Mouse (Mus musculus): ENCODE results near the gene Zfp704. TPM values are rescaled to one million over a fixed set of nuclear protein-coding genes. Genes with fewer than 3 reads are reported as not detected.
A peak's percentile ranks its signal among the peaks of the same experiment; 100 is the strongest.

The Zfp704 gene
- polyA plus RNA-seq, 2 experiments from 2014 or later = 0.83 to 1.0 TPM

DNA sequence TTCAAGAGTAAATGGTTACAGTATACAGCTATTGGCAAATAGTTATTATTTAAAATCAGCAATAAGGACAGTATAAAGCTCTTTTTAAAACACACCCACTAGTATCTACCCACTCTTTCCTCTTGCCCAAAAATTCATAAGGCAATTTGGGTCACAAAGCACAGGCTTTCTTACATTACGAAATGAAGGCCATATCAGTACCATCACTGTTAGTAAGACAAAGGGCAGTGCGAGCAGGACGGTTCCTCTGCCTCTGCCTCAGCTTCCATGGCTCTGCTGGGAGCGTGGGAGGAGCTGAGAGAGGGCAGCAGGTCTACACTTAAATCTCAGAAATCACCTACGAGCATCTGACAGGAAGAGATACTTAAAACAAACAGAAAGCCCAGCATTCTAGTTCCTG, 53.7 kb downstream of the Zfp704 start:
- ATAC-seq = no peak

DNA sequence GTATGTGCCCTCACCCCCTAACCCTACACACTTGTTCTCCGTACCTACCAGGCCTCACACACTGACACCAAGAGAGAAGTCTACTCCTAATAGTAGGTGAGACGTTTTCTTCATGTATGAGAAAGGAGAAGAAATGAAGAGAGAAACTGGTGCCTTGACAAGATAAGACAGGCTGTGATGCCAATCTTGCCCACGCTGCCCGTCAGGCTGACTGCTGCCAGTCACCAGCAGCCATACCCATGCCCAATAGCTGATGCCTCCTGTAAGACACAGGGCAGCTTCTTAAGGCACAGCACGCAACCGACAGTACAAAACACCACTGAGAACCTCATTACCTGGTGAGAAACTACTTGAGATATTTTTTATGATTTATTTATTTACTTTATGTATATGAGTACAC, 55.0 kb downstream of the Zfp704 start:
- ATAC-seq = no peak

DNA sequence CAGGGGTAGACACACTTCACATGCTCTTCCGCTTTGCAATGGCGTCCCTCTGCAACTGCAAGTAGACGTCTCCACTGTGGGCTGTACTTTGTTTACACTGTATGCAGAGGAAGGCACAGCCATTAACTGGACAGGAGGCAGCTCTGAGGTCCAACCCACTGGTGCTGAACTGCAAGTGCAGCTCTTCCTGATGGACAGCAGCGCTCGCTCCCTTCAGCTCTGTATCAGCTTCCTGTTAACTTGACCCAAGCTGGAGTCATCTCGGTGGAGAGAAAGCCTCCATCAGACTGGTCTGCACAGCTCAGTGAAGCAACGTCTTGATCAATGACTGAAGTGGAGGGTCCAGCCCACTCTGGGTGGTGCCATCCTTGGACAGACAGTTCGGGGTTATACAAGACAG, 57.6 kb downstream of the Zfp704 start:
- ATAC-seq = no peak

DNA sequence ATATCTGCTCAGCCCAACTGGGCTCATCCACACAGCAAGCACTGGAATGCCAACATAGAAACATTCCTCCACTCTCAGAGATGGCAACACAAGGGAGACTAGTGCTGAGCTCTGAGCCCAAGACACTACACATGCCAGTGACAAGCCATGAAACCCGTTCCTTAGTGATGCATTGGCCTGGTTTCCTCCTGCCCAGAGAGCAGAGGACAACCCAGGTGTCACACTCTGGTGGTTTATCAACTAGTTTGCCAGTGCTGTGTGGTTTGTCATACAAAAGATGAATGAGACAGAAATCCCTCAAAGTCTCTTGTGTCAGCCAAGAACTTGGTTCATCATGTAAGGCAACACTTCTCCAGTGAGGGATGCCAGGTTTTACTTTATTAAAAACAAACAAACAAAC, 59.0 kb downstream of the Zfp704 start:
- ATAC-seq = no peak

DNA sequence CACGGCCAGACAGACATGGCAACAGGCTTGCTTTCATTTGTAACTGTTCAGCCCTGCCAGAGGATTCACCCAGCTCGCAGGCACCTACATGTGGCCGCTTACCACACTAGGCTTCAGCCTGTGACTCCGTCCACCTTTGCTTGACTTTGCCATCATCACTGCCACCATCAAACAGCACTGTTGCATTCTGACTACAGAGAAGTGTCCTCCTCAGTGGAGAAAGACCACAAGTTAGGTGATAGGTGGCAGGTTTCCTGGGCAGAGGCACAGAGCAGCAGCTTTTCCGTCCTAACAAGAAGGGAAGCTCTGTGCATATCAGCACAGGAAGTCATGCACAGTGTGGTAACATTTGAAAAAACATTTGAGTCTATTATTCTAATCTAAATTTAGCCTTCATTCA, 60.1 kb downstream of the Zfp704 start:
- peak; percentile 71 for ATAC-seq

DNA sequence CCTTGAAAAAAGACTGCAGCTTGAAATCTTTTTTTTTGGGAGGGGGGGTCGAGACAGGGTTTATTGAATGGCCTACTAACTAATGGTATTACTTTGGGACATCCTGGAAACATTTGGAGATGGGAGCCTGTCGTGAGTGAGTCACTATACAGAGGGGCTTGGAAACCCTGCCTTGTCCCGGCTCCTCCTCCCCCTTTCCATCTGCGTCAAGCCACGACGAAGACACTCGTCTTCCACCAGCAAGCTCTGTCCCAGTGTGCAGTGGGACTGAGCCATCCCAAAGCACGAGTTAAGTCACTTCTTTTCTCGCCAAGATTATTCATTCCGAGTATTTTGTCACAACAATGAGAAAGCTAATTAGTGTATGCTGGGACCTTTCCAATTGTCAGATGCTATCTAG, 61.7 kb downstream of the Zfp704 start:
- no peak for ATAC-seq

DNA sequence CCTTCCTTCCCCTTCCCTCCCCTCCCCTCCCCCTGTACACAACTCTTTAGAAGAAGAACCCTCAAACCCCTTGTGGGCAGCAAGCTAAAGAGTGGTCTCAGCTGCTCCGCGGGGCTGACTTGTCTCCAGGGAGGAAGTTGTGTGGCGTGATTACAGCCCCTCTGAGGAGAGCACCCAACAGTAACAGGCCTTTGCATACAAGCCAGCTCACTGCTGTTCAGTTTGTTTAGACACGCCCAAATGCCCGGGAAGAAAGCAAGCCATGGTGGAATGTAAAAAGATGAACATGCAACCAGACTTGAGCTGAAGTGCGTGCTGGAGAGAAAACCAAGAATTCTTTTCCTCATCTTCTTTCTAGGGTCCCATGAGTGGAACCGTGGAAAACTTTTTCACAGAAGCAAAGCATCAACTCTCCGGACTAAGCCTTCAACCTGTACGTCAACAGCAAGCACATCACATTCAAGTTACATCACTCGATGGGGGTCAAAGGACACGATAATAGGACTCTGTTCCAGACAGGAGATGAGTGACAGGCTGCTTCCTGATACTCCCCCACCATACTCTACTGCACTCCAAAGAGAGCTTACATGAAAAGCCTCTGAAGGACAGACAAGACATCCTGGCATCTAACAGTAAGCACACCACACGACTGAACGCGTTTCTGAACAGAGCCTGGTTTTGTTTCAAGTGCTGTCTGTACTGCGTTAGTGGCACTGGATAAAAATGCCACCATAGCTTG, 62.8 kb downstream of the Zfp704 start:
- peak; percentile 30 for ATAC-seq

DNA sequence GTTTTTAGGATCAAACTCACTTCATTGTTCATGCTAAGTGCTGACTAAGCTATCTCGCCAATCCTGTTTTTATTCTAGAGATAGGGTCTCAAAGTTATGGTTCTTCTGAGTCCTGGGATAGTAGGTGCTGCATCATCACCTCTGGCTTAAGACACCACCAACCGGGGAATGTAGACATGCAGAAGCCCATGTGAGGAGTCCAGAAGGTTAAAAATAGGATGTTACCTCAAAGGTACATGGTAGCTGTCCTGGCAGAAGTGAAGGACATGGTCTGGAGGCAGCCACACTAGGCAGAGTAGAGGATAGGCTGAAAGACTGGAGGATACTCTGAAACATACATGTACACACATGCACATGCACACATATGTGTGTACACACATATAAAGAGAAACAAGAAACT, 65.5 kb downstream of the Zfp704 start:
- ATAC-seq = no peak

DNA sequence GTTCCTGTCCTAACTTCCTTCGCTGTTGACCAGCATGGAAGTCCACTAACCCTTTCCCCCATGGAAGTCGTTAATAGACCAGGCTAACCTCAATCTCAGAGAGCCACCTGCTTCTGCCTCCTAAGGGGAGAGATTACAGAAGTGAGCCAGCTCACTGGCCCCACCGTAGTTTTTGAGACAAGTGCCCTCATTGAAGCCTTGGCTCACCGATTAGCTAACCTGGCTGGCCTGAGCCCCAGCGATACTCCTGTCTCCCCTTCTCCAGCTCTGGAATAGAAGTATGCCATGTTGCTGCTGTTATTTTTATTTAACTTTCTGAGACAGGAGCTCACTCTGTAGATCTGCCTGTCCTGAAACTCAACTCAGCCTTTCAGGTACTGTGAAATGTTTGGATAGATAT, 66.0 kb downstream of the Zfp704 start:
- ATAC-seq = no peak

DNA sequence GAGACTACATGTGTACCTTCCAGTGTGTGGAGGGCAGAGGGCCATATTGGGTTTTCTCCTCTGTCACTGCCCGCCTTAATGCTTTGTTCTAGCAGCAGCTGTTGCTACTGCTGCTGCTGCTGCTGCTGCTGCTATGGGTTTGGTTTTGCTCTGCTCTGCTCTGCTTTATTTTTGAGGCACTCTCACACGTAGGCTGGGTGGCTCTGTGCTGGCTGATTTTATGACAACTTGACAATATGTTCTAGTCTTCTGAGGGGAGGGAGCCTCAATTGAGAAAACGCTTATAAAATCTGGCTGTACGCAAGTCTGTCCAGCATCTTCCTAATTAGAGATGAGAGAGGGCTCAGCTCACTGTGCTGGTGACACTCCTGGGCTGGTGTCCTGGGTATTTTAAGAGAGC, 66.4 kb downstream of the Zfp704 start:
- ATAC-seq = no peak

DNA sequence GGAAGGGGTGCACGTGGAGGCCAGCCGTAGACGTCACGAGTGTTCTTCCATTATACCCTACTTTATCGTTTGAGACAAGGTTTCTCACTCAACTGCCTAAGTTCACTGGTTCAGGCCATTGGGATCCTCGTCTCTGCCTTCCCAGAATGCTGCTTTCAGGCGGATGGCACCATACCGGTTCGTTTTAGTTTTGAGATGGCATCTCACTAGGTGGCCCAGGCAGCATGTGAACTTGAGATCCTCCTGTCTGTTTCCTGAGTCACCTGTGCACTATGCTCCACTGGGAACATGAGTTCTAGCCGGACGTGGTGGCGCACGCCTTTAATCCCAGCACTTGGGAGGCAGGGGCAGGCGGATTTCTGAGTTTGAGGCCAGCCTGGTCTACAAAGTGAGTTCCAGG, 68.3 kb downstream of the Zfp704 start:
- no peak for ATAC-seq

DNA sequence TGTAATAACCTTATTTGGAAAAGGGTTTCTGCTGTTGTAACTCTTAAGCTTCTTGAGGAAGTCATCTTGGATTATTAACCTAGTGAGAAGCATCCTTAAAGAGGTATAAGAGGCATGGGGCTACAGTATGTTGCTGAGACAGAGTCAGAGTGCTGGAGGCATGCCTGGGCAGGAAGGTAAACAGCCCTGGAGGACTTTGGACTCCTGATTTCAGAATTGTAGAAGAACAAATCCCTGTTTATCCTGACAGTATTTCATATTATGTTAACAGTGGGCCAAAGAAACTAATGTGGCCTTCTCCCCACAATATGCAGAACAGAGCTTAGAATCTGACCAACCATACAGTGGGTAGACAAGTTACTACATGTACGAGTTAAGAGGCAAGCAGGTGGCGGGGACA, 71.4 kb downstream of the Zfp704 start:
- no peak for ATAC-seq

DNA sequence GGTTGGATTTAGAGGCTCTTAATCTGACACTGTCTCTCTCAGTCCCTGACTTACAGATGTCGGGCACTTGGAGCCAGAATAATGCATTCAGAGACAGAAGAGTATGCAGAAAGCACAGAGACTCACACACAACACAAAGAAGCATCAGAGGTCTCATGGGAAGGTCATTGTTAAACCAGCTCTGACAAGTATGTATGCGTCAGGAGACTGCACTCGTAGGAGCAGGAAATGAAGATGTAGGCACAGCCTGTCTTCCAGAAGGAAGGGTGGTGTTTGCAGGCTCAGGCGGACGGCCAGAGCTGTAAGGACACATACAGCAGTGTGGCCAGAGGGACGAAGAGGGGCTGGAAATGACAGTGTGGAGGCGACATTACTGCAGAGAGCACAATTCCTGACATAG, 72.0 kb downstream of the Zfp704 start:
- no peak for ATAC-seq

DNA sequence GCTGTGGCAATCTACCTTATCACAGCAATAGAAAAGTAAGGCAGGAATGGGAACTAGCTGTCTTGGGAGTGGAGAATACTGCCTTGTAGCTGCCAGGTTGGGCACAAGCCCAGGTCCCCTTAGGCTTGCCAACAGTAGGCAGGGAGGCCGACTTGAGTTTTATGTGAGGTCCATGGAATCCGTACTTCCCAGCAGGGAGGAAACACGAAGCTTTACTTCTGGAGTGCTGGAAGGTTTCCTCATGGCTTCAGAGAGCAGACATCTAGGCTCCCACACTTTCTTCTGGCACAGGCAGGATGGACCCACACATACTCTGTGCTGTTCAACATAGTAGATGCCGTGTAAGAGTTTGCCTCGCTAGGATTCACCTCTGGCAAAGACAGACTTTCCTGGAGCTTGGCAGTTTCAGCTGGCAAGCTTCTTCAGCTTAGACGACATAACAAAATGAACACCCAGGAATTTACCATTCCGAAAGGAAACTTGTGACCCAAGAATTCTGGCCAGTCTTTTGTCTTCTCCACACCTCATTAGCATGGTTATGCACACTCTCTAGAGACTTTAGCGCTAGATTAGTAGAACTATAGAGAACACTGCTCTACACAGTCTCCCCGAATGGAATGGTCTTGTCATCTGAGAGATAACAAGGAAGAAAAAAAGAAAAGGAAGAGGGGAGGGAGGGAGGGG, 79.6 kb downstream of the Zfp704 start:
- no peak for ATAC-seq

DNA sequence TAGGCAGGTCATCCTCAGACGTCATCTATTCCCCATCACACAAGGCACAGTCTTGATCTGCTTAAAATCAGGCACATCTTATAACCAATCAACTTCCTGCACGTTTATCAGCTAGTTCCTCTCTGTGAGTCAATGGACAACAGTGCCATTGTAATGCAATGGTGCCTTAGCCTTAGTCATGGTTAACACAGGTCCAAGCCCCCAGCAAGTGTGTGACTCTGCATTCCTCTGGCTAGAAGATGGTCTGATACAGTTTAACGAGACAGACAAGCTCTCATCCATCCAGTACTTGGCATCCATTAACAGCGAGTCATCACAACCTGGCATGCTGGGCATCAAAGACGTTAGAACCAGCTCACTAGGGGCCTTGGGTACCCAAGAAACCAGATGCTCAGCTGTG, 85.5 kb downstream of the Zfp704 start:
- ATAC-seq = no peak

DNA sequence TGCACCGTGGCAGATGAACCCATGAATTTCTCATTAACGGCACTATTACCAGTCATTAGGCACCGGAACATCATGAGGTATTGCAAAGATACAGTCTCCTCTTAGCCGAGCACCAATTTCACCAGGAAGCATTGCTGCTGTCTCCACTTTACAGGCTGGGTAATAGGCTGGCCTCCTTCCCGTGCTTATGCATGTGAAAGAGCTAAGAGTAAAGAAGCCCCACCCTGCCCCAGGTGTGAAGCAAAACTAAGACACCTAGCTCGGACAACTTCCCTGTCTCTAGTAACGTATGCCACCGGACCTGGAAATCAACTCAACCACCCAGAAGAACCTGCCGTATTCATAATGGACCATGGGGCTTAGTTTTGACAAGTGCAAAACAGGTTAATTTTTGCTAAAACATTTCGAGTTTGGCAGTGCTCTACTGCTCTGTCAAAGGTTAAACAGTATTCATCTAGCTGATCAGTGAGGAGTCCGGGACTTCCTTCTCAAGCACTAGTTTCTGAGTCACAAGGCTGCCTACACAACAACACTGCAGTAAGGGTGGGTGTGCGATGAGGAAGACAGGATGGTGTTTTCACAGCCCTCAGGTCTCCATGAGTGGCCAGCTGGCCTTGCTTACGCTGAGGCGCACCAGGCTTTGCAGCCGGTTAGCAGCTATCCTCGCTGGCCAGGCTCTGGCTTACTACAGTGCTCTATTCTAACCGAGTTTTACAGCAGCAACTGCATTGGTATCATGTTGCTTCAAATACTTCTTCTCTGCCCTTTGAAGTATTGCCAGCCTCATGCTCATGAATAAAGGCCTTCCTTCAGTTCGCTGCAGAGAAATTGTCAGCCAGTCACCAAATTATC, 86.6 kb downstream of the Zfp704 start:
- ATAC-seq = no peak

DNA sequence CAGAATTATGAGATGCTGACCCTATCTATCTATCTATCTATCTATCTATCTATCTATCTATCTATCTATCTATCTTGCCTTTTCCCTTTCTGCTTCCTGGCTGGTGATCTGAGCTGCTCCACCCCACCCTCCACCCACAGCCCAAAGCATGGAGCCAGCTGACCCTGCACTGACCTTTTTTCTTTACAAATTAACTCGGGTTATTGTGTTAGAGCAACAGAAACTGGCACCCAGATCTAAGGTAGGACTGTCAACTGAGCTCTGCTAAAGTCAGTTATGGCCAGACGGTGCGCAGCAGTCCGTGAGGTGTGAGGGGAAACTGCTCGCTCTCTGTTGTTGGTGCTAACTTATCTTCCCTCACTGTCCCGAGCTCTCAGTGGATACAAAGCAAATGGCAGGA, 87.9 kb downstream of the Zfp704 start:
- no peak for ATAC-seq

DNA sequence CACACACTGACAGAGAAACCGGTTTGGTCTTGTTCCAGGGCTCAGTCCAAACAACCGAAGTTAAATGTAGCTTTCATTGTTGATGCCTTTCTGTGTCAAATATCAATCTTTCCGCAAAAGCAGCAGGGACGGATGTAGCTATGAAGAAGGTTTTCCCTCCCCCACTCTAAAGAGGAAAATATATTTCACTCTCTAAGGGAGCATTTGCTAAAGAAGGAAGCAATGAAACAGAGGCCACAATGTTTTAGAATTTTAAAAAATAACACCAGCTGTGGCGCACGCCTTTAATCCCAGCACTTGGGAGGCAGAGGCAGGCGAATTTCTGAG, 89.2 kb downstream of the Zfp704 start:
- peak; percentile 67 for ATAC-seq

DNA sequence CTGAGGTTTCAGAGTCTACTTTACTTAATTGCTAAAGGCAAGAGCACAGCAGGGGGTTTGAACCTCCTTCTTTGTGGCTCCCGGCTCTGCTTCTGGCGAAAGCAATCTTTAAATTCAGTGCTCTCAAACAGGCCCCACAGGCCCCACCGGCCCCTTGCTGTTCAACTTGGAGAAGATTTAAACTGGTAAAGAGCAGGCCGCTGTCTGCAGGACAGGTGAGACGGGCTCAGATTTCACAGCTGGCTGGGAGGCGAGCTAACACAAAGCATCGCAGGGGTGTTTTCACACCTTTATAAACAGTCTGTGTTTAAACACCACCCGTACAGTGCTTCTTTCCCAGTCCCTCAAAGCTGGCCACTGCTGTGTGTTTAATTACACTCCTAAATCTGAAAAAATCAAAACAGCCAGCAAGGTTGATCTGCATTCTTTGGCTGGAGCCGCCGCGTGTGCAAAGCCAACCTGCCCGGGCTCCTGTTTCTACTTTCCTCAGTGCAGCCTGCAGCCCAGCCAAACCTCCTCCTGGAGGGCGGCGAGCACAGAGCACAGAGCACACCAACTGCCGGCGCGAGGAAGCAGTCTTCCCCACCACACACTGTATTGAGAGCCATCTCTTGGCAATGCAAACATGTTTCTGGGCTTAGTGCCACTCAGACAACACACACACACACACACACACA, 89.7 kb downstream of the Zfp704 start:
- peak; percentile 43 for ATAC-seq

DNA sequence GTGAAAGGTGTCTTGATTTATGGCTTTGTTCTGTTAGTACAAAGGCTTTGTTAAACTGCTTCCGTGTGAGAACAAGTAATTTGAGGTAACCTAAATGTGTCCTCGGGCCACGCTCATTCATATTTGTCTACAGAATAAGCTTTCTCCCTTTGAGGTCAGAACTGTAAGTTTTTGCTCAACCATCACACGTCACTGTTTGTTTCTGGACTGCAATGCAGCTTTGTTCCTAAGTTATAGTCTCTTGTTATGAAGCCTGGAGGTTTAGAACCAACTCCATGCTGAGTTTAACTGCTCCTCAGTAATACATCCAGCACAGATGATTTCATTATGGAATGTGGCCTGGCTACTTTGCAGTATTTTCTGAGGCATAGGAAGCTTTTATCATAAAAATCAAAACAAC, 90.4 kb downstream of the Zfp704 start:
- ATAC-seq = no peak

DNA sequence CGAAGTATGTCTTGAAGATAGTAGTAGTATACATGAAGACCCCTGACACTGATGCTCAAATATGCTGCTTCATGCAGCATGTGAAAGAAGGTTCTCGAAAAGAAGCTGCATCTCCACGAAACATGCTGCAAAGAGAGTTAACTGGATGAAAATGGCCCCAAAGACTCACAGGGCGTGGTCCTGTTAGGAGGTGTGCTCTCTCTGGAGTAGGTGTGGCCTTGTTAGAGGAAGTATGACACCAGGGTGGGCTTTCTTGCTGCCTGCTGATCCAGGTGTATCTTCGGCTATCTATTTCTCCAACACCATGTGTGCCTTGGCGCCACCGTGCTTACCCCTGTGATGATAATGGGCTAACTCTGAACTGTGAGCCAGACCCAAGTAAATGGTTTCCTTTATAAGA, 90.9 kb downstream of the Zfp704 start:
- no peak for ATAC-seq

DNA sequence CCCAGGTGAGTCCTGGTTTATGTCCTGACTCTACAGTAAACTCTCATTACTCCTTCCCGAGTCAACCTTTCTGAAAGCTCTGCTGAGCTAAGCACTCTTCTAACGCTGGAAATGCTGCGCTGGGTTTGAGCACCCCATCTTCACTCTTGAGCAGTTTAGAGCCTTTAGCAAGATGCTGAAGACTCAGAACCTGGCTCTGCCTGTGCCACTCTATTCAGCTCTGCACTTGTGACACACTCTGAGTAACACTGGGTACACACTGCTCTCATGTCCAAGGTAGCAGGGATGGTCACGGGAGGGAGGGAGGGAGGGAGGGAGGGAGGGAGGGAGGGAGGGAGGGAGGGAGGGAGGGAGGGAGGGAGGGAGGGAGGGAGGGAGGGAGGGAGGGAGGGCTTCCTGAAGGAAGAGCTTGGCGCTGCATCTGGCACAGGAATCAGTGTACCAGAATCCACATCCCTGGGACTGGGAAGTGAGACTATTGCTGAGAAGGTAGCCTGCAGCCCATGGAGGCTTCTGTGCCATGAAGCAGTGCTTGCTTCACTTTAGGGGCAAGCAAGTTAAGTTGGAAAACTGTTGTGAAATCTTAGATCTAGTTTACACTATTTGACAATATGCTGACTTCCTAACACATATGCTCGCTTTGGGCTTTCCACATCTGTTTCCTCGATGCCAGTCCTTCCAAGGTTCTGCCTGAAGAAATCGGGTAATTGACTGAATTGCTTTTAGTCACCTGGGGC, 93.6 kb downstream of the Zfp704 start:
- no peak for ATAC-seq

DNA sequence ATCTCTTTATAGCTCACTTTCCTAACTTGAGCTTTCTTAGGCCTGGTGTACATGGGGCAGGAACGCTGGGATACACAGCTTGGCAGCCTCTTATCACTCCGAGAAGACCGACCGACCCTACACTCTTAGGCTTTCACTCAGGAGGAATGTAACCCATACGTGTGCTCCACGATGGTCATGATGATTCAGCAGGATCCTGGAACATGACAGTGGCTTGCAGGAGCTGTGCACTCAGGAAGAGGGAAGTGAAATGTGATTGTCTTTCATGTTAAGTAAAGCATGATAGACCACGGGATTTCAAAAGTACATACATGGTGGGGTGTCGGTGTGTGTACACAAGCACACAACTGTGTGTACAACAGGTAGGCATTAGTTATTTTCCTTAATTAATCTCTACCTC, 94.4 kb downstream of the Zfp704 start:
- no peak for ATAC-seq

Data from activated CD4-positive, CD25-positive, alpha-beta regulatory T cell, adult 4 months (primary cell).